Comparison of ENCODE assay signal across 28 mouse cellular contexts in genomic region chr8:72438248-72439015, GRCm38 (mm10). TPM values are rescaled to one million over a fixed set of nuclear protein-coding genes. Genes with fewer than 3 reads are reported as not detected.
DNase-seq lines count a peak whose midpoint lies in the region; ATAC-seq and TF ChIP-seq lines count a peak whose summit lies in the region.
"Had no signal": no experiment of that assay in that cellular context is flagged by ENCODE, and none has a peak within 500 bp of the region (broad histone marks: within the 10 kb centered on the region; RNA-seq: fewer than 3 reads in every experiment).

No protein-coding gene starts in this region.

- no peaks in the 10 kb centered on the region for H3K36me3 ChIP-seq in CH12.LX (replicated peaks in 1 of 2; ENCODE audit: control insufficient read depth in 1 of 2, insufficient read depth in 1 of 2, low read length in 1 of 2)
- H3K36me3 ChIP-seq in stomach, embryonic 14.5 days (ENCODE audit: control insufficient read depth, insufficient read depth, low read length) = no peaks in the 10 kb centered on the region
- no peaks in the 10 kb centered on the region for H3K36me3 ChIP-seq in stomach, postnatal 0 days (ENCODE audit: control insufficient read depth, insufficient read depth, low read length)
- H3K36me3 ChIP-seq: embryonic facial prominence, embryonic 10.5 days; embryonic facial prominence, embryonic 13.5 days; forebrain, embryonic 10.5 days; heart, embryonic 10.5 days; heart, embryonic 13.5 days had no signal

- no peak for TF ChIP-seq CTCF in CH12.LX (conservative IDR thresholded peaks at IDR 0.05 in 1 of 2, IDR thresholded peaks at IDR 0.05 in 1 of 2; ENCODE audit: low read depth in 2 of 2, low read length in 2 of 2)
- no peak for TF ChIP-seq CTCF in stomach, postnatal 0 days (IDR thresholded peaks at IDR 0.05; ENCODE audit: low read depth)

- no peaks in the 10 kb centered on the region for H3K79me2 ChIP-seq in CH12.LX (replicated peaks; ENCODE audit: control insufficient read depth, extremely low read depth, insufficient read depth, poor library complexity, severe bottlenecking)

- no peaks in the 10 kb centered on the region for H3K27me3 ChIP-seq in CH12.LX (replicated peaks)
- no peaks in the 10 kb centered on the region for H3K27me3 ChIP-seq in stomach, embryonic 14.5 days (ENCODE audit: control insufficient read depth, insufficient read depth, low read length)
- no peaks in the 10 kb centered on the region for H3K27me3 ChIP-seq in stomach, postnatal 0 days (ENCODE audit: control insufficient read depth, insufficient read depth, low read length)
- H3K27me3 ChIP-seq: embryonic facial prominence, embryonic 13.5 days; forebrain, embryonic 13.5 days; heart, embryonic 13.5 days had no signal

- H3K4me1 ChIP-seq in CH12.LX (ENCODE audit: control insufficient read depth in 1 of 2, insufficient read depth in 2 of 2) = peaks cover 8 to 24% of the 10 kb centered on the region in 2 experiments
- no peaks in the 10 kb centered on the region for H3K4me1 ChIP-seq in stomach, embryonic 14.5 days (ENCODE audit: control insufficient read depth, insufficient read depth, low read length)
- H3K4me1 ChIP-seq in stomach, postnatal 0 days (replicated peaks; ENCODE audit: control insufficient read depth, insufficient read depth) = no peaks in the 10 kb centered on the region

- dilution Hi-C loops in CH12.LX (cut with MboI; ENCODE audit: extremely low pct_ligation_motif_present, extremely low pct_unique_long_range_greater_than_20kb, low sequenced_read_pairs) = no loop called here

- no peak for TF ChIP-seq POLR2A in CH12.LX (IDR thresholded peaks at IDR 0.05; ENCODE audit: low read depth, low read length)

- no peak overlapping the region for H3K9ac ChIP-seq in CH12.LX (ENCODE audit: insufficient read depth, low read depth)
- H3K9ac ChIP-seq in stomach, embryonic 14.5 days (replicated peaks; ENCODE audit: low read depth, low read length) = no peak overlapping the region
- H3K9ac ChIP-seq in stomach, postnatal 0 days (ENCODE audit: low read length) = no peak overlapping the region
- H3K9ac ChIP-seq: embryonic facial prominence, embryonic 13.5 days; forebrain, embryonic 13.5 days; heart, embryonic 13.5 days; hindbrain, embryonic 14.5 days had no signal

- peak; percentile 62 for TF ChIP-seq EP300 in CH12.LX (IDR thresholded peaks at IDR 0.05; ENCODE audit: low read length)
- no peak for TF ChIP-seq EP300 in stomach, postnatal 0 days (optimal IDR thresholded peaks at IDR 0.05)

- H3K4me3 ChIP-seq in CH12.LX (replicated peaks in 1 of 3; ENCODE audit: low read depth in 2 of 3, low read length in 2 of 3, poor library complexity in 1 of 3) = no peak overlapping the region
- no peak overlapping the region for H3K4me3 ChIP-seq in stomach, embryonic 14.5 days (ENCODE audit: low read depth, low read length)
- no peak overlapping the region for H3K4me3 ChIP-seq in stomach, postnatal 0 days (ENCODE audit: low read depth, low read length)
- H3K4me3 ChIP-seq: embryonic facial prominence, embryonic 10.5 days; embryonic facial prominence, embryonic 13.5 days; forebrain, embryonic 10.5 days; forebrain, embryonic 13.5 days; heart, adult 2 months; heart, embryonic 10.5 days; heart, embryonic 13.5 days had no signal

- DNase-seq in lung, postnatal 25 days (ENCODE audit: low spot score) = peak; percentile 39
- no peak for DNase-seq in lung, postnatal 10 days
- DNase-seq in CH12.LX (ENCODE audit: extremely low read depth) = peak; percentile 41
- peak; percentile 75 for DNase-seq in stomach, postnatal 0 days (ENCODE audit: low spot score)
- DNase-seq: adrenal gland, postnatal 10 days; adrenal gland, postnatal 36 days; cerebellum, adult 18-20 months; cerebellum, postnatal 10 days; cerebellum, postnatal 36 days; embryo, embryonic 11 days; gastrocnemius, postnatal 10 days; gastrocnemius, postnatal 36 days; heart, adult 2 months; heart, postnatal 14 days; heart, postnatal 4 days had no signal

- H3K9me3 ChIP-seq in CH12.LX (replicated peaks; ENCODE audit: low read length) = no peaks in the 10 kb centered on the region
- no peaks in the 10 kb centered on the region for H3K9me3 ChIP-seq in stomach, embryonic 14.5 days (ENCODE audit: control insufficient read depth, low read depth, low read length)
- no peaks in the 10 kb centered on the region for H3K9me3 ChIP-seq in stomach, postnatal 0 days (ENCODE audit: control insufficient read depth, low read length)
- H3K9me3 ChIP-seq: embryonic facial prominence, embryonic 10.5 days; embryonic facial prominence, embryonic 13.5 days; forebrain, embryonic 10.5 days; forebrain, embryonic 13.5 days; heart, embryonic 10.5 days; heart, embryonic 13.5 days had no signal

- TF ChIP-seq RAD21 in CH12.LX (IDR thresholded peaks at IDR 0.05; ENCODE audit: low read depth, low read length) = no peak

- WGBS in stomach, embryonic 14.5 days = 74% methylated on average over 8 of the region's 8 CpGs
- 62% methylated on average over 8 of the region's 8 CpGs for WGBS in stomach, postnatal 0 days

- H3K4me2 ChIP-seq in CH12.LX (ENCODE audit: insufficient read depth, low read depth, poor library complexity, severe bottlenecking) = no peak overlapping the region
- no peak overlapping the region for H3K4me2 ChIP-seq in stomach, embryonic 14.5 days (replicated peaks; ENCODE audit: low read depth, low read length)
- no peak overlapping the region for H3K4me2 ChIP-seq in stomach, postnatal 0 days (replicated peaks; ENCODE audit: low read depth)
- H3K4me2 ChIP-seq: embryonic facial prominence, embryonic 13.5 days; forebrain, embryonic 13.5 days; heart, embryonic 13.5 days; hindbrain, embryonic 14.5 days had no signal

- H3K27ac ChIP-seq in CH12.LX (ENCODE audit: insufficient read depth, low read depth) = no peak overlapping the region
- H3K27ac ChIP-seq in stomach, embryonic 14.5 days (ENCODE audit: low read length) = no peak overlapping the region
- peak overlapping the region; percentile 24; the same call in 1 of the 2 replicates for H3K27ac ChIP-seq in stomach, postnatal 0 days (replicated peaks)
- H3K27ac ChIP-seq: embryonic facial prominence, embryonic 10.5 days; embryonic facial prominence, embryonic 13.5 days; forebrain, embryonic 10.5 days; forebrain, embryonic 13.5 days; heart, adult 2 months; heart, embryonic 10.5 days; heart, embryonic 13.5 days; hindbrain, embryonic 14.5 days; hindbrain, postnatal 0 days had no signal

- peak; percentile 72 for ATAC-seq in stomach, embryonic 14.5 days (ENCODE audit: insufficient number of reproducible peaks, insufficient read depth, low FRiP score, low read depth)
- ATAC-seq in stomach, postnatal 0 days (ENCODE audit: low FRiP score, low TSS enrichment) = peak; percentile 93
- no peak for ATAC-seq in erythroblast, adult 5-6 weeks (replicated peaks; ENCODE audit: low FRiP score, poor library complexity, severe bottlenecking)
- ATAC-seq: activated CD4-positive, CD25-positive, alpha-beta regulatory T cell, adult 4 months; CD4-positive, CD25-positive, alpha-beta regulatory T cell, adult 4 months; forebrain, embryonic 13.5 days; forebrain, embryonic 16.5 days; hindbrain, postnatal 0 days had no signal

- in situ Hi-C loops in CH12.LX (cut with MboI; ENCODE audit: low pct_ligation_motif_present, low pct_unique_long_range_greater_than_20kb, low sequenced_read_pairs) = no loop called here

RNA-seq across cellular contexts. Expression of gene Calr3, which starts 5.2 kb away (rescaled TPM):
- total RNA-seq in CH12.LX (2012; rRNA removed) = 4.0 and 5.3 TPM in 2 replicates
- total RNA-seq in CH12.LX (2014; rRNA removed) = 2.5 and 2.8 TPM in 2 replicates
- polyA plus RNA-seq in CH12.LX (2012; ENCODE audit: insufficient read length, low read depth) = 2.5 and 3.1 TPM in 2 replicates
- polyA plus RNA-seq in stomach, embryonic 14.5 days (2014; fragmentation: Nextera tagmentation; extraction: Ambion mirVana) = 3.1 and 3.2 TPM in 2 replicates
- polyA plus RNA-seq in stomach, postnatal 0 days (2015; fragmentation: Nextera tagmentation; extraction: Ambion mirVana) = 5.4 TPM in 2 replicates
- not detected in 2 replicates for total RNA-seq in erythroblast, adult 5-6 weeks (2015; ENCODE audit: low replicate concordance)
- total RNA-seq in erythroblast, adult 5-6 weeks (2017; ENCODE audit: low replicate concordance) = 0.77 TPM in 1 of 2 replicates, not detected in the other

RNA-seq across cellular contexts. Expression of gene 1700030K09Rik, which starts 5.2 kb away (rescaled TPM):
- 12.6 TPM in 2 replicates for total RNA-seq in CH12.LX (2012; rRNA removed)
- 9.7 and 9.8 TPM in 2 replicates for total RNA-seq in CH12.LX (2014; rRNA removed)
- polyA plus RNA-seq in CH12.LX (2012; ENCODE audit: insufficient read length, low read depth) = 11.8 and 13.1 TPM in 2 replicates
- polyA plus RNA-seq in stomach, embryonic 14.5 days (2014; fragmentation: Nextera tagmentation; extraction: Ambion mirVana) = 14.6 and 16.2 TPM in 2 replicates
- polyA plus RNA-seq in stomach, postnatal 0 days (2015; fragmentation: Nextera tagmentation; extraction: Ambion mirVana) = 4.2 and 5.4 TPM in 2 replicates
- 0.38 and 0.63 TPM in 2 replicates for total RNA-seq in erythroblast, adult 5-6 weeks (2015; ENCODE audit: low replicate concordance)
- 0.60 and 2.4 TPM in 2 replicates for total RNA-seq in erythroblast, adult 5-6 weeks (2017; ENCODE audit: low replicate concordance)

RNA-seq across cellular contexts. Expression of gene Eps15l1, which starts 17.2 kb away (rescaled TPM):
- total RNA-seq in CH12.LX (2012; rRNA removed) (25.1 and 25.6 TPM in 2 replicates), CH12.LX (2014; rRNA removed) (21.7 and 22.2 TPM in 2 replicates)
- 48.3 and 49.4 TPM in 2 replicates for polyA plus RNA-seq in CH12.LX (2012; ENCODE audit: insufficient read length, low read depth)
- 67.6 and 68.2 TPM in 2 replicates for polyA plus RNA-seq in stomach, embryonic 14.5 days (2014; fragmentation: Nextera tagmentation; extraction: Ambion mirVana)
- 20.7 and 23.5 TPM in 2 replicates for polyA plus RNA-seq in stomach, postnatal 0 days (2015; fragmentation: Nextera tagmentation; extraction: Ambion mirVana)
- 59.4 and 72.1 TPM in 2 replicates for total RNA-seq in erythroblast, adult 5-6 weeks (2015; ENCODE audit: low replicate concordance)
- 51.5 and 52.3 TPM in 2 replicates for total RNA-seq in erythroblast, adult 5-6 weeks (2017; ENCODE audit: low replicate concordance)

RNA-seq across cellular contexts. Expression of gene Cherp, which starts 36.6 kb away (rescaled TPM):
- total RNA-seq in CH12.LX (2012; rRNA removed) = 18.1 and 20.2 TPM in 2 replicates
- 6.1 and 8.9 TPM in 2 replicates for total RNA-seq in CH12.LX (2014; rRNA removed)
- polyA plus RNA-seq in CH12.LX (2012; ENCODE audit: insufficient read length, low read depth) = 69.5 and 80.4 TPM in 2 replicates
- 57.3 and 60.9 TPM in 2 replicates for polyA plus RNA-seq in stomach, embryonic 14.5 days (2014; fragmentation: Nextera tagmentation; extraction: Ambion mirVana)
- 15.6 and 19.2 TPM in 2 replicates for polyA plus RNA-seq in stomach, postnatal 0 days (2015; fragmentation: Nextera tagmentation; extraction: Ambion mirVana)
- 25.7 and 29.0 TPM in 2 replicates for total RNA-seq in erythroblast, adult 5-6 weeks (2015; ENCODE audit: low replicate concordance)
- 6.0 and 7.7 TPM in 2 replicates for total RNA-seq in erythroblast, adult 5-6 weeks (2017; ENCODE audit: low replicate concordance)

RNA-seq across cellular contexts. Expression of gene Slc35e1, which starts 54.0 kb away (rescaled TPM):
- total RNA-seq in CH12.LX (2012; rRNA removed) (27.2 and 34.5 TPM in 2 replicates), CH12.LX (2014; rRNA removed) (24.0 and 28.7 TPM in 2 replicates)
- 16.8 and 19.8 TPM in 2 replicates for polyA plus RNA-seq in CH12.LX (2012; ENCODE audit: insufficient read length, low read depth)
- 10.7 and 11.2 TPM in 2 replicates for polyA plus RNA-seq in stomach, embryonic 14.5 days (2014; fragmentation: Nextera tagmentation; extraction: Ambion mirVana)
- polyA plus RNA-seq in stomach, postnatal 0 days (2015; fragmentation: Nextera tagmentation; extraction: Ambion mirVana) = 8.5 TPM in 2 replicates
- total RNA-seq in erythroblast, adult 5-6 weeks (2015; ENCODE audit: low replicate concordance) = 11.3 and 11.9 TPM in 2 replicates
- total RNA-seq in erythroblast, adult 5-6 weeks (2017; ENCODE audit: low replicate concordance) = 18.8 and 21.6 TPM in 2 replicates
